Mouse (Mus musculus): Measurements from ENCODE around the gene Zfp280d. TPM values are rescaled to one million over a fixed set of nuclear protein-coding genes. Genes with fewer than 3 reads are reported as not detected.

Zfp280d gene
- polyA plus RNA-seq (2015; fragmentation: Nextera tagmentation; extraction: Ambion mirVana): 11.4 and 12.3 TPM in 2 replicates

DNA sequence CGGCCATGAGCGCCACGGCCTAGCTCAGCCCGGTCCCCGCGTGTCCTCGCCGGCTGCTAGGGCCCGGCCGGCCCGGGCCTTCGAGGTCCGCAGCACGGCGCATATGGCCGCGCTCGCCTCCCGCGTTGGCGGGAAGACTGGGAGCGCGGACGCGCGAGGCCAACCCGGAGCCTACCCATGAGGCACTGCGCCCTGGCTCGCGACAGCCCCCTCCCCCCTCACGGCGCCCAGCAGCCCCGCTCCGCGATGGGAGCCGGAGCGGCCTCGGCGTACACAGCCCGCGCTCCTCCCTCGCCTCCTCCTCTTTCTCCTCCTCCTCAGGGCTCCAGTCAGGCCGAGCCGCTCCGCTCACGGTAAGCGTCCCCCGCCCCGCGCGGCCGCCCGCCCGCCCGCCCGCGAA, at the start of gene Zfp280d:
Zfp280d (plus strand) TSS at position 184 of the 400 bp plus-strand sequence.
- peak; percentile 98 for ATAC-seq (ENCODE audit: insufficient read depth)
- WGBS (ENCODE audit: insufficient replicate concordance): 1% methylated on average over 57 of the region's 57 CpGs

DNA sequence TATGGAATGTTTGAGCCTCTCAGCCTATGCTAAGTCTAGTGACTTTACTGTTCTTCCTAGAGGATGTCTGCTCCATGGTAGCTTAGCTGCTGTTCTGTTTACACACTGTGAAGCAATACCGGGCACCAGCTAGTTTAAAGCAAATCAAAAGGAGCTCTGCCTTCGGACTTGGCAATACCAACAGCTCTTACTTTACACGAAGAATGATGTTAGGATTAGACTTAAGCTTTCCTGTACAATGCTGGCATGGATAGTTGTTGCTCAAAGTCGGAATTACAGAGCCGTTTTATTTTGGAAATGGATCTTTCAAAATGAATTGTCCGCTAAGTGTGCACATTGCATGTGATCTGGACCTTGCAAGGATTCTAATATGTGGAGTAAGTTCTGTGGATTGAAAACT, 48.1 kb upstream of the Zfp280d start:
- no peaks in the 10 kb centered on the region for H3K9me3 ChIP-seq (replicated peaks)
- no peak overlapping the region for H3K27ac ChIP-seq (replicated peaks)
- H3K27me3 ChIP-seq: no peaks in the 10 kb centered on the region
- H3K4me2 ChIP-seq: no peak overlapping the region
- H3K4me1 ChIP-seq (replicated peaks): no peaks in the 10 kb centered on the region
- WGBS (ENCODE audit: insufficient replicate concordance): 60% methylated on average over 6 of the region's 6 CpGs
- H3K4me3 ChIP-seq (replicated peaks): no peak overlapping the region
- ATAC-seq (ENCODE audit: insufficient read depth): no peak
- no peak overlapping the region for H3K9ac ChIP-seq
- H3K36me3 ChIP-seq (replicated peaks): no peaks in the 10 kb centered on the region

More for the DNA sequence above, at the start of gene Zfp280d:
- Histone ChIP-seq H3K9ac (peak within 1 kb of the TSS; percentile 82), H3K36me3 (replicated peaks) (no peaks in the 10 kb centered on the region), H3K27me3 (no peaks in the 10 kb centered on the region), H3K4me3 (replicated peaks) (peak within 1 kb of the TSS; percentile 69), H3K27ac (replicated peaks) (peak within 1 kb of the TSS; percentile 96), H3K9me3 (replicated peaks) (no peaks in the 10 kb centered on the region; the same call in 1 of the 2 replicates), H3K4me1 (replicated peaks) (peaks cover 24% of the 10 kb centered on the region), H3K4me2 (peak within 1 kb of the TSS; percentile 86)

DNA sequence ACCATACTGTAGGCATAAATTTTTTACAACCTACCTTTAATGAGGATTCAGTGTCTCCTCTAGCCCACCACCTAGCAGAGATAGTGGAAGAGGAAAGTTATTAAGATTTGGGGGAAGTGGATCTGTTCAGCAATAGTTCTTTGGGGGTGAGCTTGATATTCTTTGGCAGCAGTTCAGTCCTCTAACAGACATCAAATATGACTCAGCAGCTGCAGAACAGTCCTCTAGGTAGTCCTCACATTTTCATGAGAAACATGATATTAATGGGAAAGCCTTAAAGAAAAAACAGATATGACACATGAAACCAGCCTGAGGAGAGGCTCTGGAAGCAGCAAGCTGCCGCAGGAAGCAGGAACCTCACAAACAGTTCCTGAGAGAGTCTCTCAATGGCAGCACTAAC, 22.0 kb upstream of the Zfp280d start:
- ATAC-seq (ENCODE audit: insufficient read depth): no peak
- H3K4me1 ChIP-seq (replicated peaks): no peaks in the 10 kb centered on the region
- no peak overlapping the region for H3K9ac ChIP-seq
- H3K36me3 ChIP-seq (replicated peaks): no peaks in the 10 kb centered on the region
- H3K4me2 ChIP-seq: no peak overlapping the region
- no peaks in the 10 kb centered on the region for H3K27me3 ChIP-seq
- 82% methylated on average over 1 of the region's 1 CpGs for WGBS (ENCODE audit: insufficient replicate concordance)
- no peaks in the 10 kb centered on the region for H3K9me3 ChIP-seq (replicated peaks)
- no peak overlapping the region for H3K4me3 ChIP-seq (replicated peaks)
- H3K27ac ChIP-seq (replicated peaks): no peak overlapping the region

DNA sequence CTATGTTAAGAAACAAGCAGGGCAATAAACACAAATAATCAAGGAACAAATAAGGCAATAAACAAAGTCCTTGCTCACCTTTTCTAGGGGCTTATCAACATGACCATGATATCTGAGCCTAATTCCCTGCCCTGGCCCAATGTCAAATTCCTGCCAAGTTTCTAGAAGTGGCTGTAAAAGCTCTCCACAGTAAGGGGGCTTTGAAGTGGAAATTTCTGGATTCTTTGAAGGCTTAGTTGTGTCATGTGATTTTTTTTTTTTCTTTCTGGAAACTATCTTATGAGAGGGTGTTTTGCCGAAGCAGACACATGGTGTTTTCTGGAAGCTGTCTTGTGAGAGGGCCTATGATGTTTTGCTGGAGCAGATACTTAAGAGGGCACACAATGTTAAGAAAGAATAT, 19.4 kb upstream of the Zfp280d start:
- Histone ChIP-seq H3K4me1 (replicated peaks) (no peaks in the 10 kb centered on the region), H3K4me3 (replicated peaks) (no peak overlapping the region), H3K4me2 (no peak overlapping the region), H3K27ac (replicated peaks) (no peak overlapping the region), H3K9me3 (replicated peaks) (no peaks in the 10 kb centered on the region), H3K9ac (no peak overlapping the region), H3K36me3 (replicated peaks) (no peaks in the 10 kb centered on the region), H3K27me3 (no peaks in the 10 kb centered on the region)
- WGBS (ENCODE audit: insufficient replicate concordance): 54% methylated on average over 1 of the region's 1 CpGs
- ATAC-seq (ENCODE audit: insufficient read depth): no peak

DNA sequence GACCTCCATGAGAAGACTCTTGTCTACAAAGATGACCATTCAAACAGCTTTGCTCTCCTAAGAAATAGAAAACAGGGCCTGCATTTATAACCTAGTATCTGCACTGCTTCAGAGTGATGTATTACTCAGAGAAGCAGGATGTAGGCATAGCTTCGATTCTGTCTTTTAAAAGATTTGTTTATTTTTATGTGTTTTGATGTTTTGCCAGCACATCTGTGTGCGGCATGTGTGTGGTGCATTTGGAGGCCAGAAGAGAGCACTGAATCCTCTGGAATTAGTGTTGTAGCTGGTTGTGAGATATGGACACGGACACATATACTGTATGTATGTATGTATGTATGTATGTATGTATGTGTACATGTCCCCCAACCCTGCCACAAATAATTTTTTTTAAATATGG, 18.0 kb upstream of the Zfp280d start:
- no peak for ATAC-seq (ENCODE audit: insufficient read depth)
- H3K4me1 ChIP-seq (replicated peaks): no peaks in the 10 kb centered on the region
- H3K9me3 ChIP-seq (replicated peaks): no peaks in the 10 kb centered on the region
- H3K4me3 ChIP-seq (replicated peaks): no peak overlapping the region
- no peak overlapping the region for H3K27ac ChIP-seq (replicated peaks)
- H3K9ac ChIP-seq: no peak overlapping the region
- no peaks in the 10 kb centered on the region for H3K27me3 ChIP-seq
- 60% methylated on average over 3 of the region's 3 CpGs for WGBS (ENCODE audit: insufficient replicate concordance)
- H3K36me3 ChIP-seq (replicated peaks): no peaks in the 10 kb centered on the region
- no peak overlapping the region for H3K4me2 ChIP-seq

DNA sequence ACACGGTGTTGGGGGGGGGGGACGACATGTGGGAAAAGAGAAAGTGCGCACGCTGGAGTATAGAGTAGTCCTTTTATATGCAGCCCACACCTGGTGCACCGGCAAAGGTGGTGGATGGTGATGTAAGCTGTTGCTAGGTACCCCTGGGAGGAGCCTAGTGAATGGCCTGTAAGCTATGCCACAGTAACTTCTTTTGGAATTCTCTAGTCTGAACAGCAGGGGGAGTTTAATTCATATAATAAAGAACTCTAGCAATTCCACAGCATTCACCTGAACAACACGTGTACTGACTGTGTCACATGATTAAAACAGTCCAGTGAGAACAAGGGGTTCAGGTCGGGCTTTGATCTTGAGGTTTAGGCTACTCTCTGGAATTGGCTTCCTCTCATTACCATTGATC, 14.3 kb upstream of the Zfp280d start:
- Histone ChIP-seq H3K4me1 (replicated peaks) (no peaks in the 10 kb centered on the region), H3K9ac (no peak overlapping the region), H3K36me3 (replicated peaks) (no peaks in the 10 kb centered on the region), H3K27ac (replicated peaks) (no peak overlapping the region), H3K27me3 (no peaks in the 10 kb centered on the region), H3K4me3 (replicated peaks) (no peak overlapping the region), H3K4me2 (no peak overlapping the region), H3K9me3 (replicated peaks) (no peaks in the 10 kb centered on the region)
- ATAC-seq (ENCODE audit: insufficient read depth): 0 out of 2 replicates have a peak, but pooled peaks have one; percentile 15
- WGBS (ENCODE audit: insufficient replicate concordance): 23% methylated on average over 6 of the region's 7 CpGs

DNA sequence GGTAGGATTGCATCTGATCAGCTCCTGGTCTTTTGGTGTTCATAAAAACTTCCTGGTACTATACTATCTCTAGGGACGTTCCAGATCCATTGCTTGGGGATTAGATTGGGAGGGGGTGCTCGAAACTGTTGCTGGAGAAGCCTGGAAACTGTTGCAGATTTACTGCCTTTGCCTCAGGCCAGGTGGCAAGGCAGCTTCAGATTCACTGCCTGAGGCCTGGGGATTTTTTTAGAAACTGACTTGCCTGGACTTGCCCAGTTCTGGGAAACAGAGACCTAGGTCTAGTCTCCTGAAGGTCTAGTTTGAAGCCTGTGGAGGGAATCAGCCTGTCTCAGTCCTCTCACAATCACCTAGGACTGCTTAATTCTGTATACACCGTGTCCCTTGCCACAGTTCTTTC, 9.8 kb upstream of the Zfp280d start:
- Histone ChIP-seq H3K4me2 (no peak overlapping the region), H3K36me3 (replicated peaks) (no peaks in the 10 kb centered on the region), H3K27me3 (no peaks in the 10 kb centered on the region), H3K9me3 (replicated peaks) (no peaks in the 10 kb centered on the region), H3K27ac (replicated peaks) (no peak overlapping the region), H3K4me3 (replicated peaks) (no peak overlapping the region), H3K4me1 (replicated peaks) (no peaks in the 10 kb centered on the region), H3K9ac (no peak overlapping the region)
- ATAC-seq (ENCODE audit: insufficient read depth): no peak
- WGBS (ENCODE audit: insufficient replicate concordance): 56% methylated on average over 3 of the region's 3 CpGs

DNA sequence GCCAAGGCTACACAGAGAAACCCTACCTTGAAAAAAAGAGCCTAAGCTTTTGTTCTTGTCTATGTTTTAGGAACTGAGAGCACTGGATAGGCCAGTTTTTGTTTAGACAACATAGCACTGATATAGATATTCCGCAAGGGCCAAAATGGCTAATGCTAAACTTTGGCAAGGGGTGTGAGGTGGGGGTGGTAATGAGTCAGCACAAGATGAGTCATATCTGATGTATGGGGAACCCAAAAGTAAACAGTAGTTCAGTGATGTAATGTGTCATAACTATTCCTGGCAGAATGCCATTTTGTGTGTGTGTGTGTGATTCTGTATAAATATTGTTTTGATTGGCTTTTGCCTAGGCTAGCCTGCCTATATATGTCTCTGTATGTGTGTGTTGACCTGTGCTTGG, 4.5 kb upstream of the Zfp280d start:
- H3K27ac ChIP-seq (replicated peaks): no peak overlapping the region
- 81% methylated on average over 1 of the region's 1 CpGs for WGBS (ENCODE audit: insufficient replicate concordance)

DNA sequence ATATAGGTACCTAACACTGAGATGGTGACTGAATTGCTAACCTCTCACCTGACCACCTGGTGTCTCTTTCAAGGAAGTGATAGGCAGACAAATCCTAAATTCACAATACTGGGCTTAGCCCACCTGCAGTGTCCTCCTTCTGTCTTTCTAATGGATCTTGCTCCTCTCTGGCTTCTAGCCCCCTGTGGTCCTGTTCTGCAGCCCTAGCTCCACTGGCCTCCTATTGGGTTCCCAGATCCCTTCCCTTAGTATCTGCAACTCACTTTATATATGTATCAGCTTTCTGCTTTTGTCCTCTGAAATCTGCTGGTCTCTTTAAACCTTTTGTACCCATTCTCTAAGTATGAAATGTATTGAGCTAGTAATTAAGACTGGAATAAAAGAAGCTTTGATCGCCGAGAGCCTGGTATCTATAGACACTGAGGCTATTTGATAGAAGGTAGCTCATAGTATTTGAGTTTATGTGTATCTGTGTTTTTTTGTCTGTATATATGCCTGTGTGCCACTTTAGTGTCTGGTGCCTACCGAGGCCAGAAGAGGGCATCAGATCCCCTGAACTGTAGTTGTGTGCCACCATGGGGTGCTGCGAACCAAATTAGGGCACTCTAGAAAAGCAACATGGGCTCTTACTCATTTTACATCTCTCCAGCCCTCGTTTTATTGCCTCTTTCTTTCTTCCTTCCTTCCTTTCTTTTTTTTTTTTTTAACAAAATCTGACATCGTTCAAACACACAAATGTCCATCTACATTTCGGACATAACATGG, 832 bp upstream of the Zfp280d start:
- Histone ChIP-seq H3K9ac (no peak overlapping the region), H3K36me3 (replicated peaks) (no peaks in the 10 kb centered on the region), H3K4me2 (peak overlapping the region; percentile 86; the same call in 1 of the 2 replicates), H3K4me3 (replicated peaks) (no peak overlapping the region), H3K4me1 (replicated peaks) (peaks cover 19% of the 10 kb centered on the region), H3K27me3 (no peaks in the 10 kb centered on the region), H3K9me3 (replicated peaks) (no peaks in the 10 kb centered on the region; the same call in 1 of the 2 replicates), H3K27ac (replicated peaks) (no peak overlapping the region)
- 85% methylated on average over 7 of the region's 7 CpGs for WGBS (ENCODE audit: insufficient replicate concordance)
- no peak for ATAC-seq (ENCODE audit: insufficient read depth)

More for the DNA sequence above, 4.5 kb upstream of the Zfp280d start:
- H3K9me3 ChIP-seq (replicated peaks): no peaks in the 10 kb centered on the region; the same call in 1 of the 2 replicates
- no peak overlapping the region for H3K9ac ChIP-seq
- H3K4me1 ChIP-seq (replicated peaks): peaks cover 4% of the 10 kb centered on the region
- H3K27me3 ChIP-seq: no peaks in the 10 kb centered on the region
- H3K36me3 ChIP-seq (replicated peaks): no peaks in the 10 kb centered on the region
- ATAC-seq (ENCODE audit: insufficient read depth): no peak
- H3K4me3 ChIP-seq (replicated peaks): no peak overlapping the region
- H3K4me2 ChIP-seq: no peak overlapping the region

DNA sequence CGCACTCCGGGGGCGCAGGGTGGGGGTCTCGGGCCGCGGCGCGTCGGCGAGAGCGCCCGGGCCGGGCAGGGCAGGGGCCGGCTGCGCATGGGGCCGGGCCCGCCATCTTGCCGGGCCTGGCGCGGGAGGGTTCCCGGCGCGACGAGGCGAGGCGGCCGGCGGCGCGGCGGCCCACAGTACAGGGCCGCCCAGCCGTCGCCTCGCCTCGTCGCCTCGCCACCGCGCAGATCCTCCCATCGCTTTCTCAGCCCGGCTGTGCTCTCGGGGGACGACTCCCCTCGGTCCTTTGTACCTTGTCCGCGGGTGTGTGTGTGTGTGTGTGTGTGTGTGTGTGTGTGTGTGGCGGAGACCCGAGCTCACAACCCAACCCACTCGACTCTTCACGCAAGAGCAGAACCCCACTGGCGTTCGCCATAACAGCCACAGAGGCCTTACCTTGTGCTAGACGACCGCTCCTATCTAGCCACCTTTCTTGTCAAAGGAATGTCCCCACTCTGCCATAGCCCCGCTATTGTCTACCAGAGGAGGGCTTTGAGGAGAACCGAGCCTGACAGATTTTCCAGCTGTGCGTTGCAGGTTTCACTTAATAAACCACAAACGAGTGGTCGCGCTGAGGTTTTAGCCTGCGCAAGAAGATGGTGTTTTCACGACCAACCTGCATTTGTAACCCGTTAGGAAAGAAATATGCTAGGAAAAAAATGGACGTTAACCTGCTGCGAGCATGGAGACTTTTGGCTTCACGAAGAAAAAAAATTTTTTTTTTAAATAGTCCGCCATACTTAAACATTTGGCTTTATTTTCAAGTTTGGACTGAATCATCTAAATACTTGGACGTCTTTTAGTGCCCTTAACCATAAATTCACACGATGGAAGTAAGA, 680 bp downstream of the Zfp280d start:
- peak overlapping the region; percentile 69 for H3K4me3 ChIP-seq (replicated peaks)
- no peaks in the 10 kb centered on the region for H3K36me3 ChIP-seq (replicated peaks)
- peaks cover 24% of the 10 kb centered on the region for H3K4me1 ChIP-seq (replicated peaks)
- no peaks in the 10 kb centered on the region for H3K27me3 ChIP-seq
- H3K4me2 ChIP-seq: peak overlapping the region; percentile 86
- peak overlapping the region; percentile 82 for H3K9ac ChIP-seq
- no peaks in the 10 kb centered on the region; the same call in 1 of the 2 replicates for H3K9me3 ChIP-seq (replicated peaks)
- ATAC-seq (ENCODE audit: insufficient read depth): peak; percentile 84
- peak overlapping the region; percentile 96 for H3K27ac ChIP-seq (replicated peaks)
- under 1% methylated on average over 68 of the region's 70 CpGs for WGBS (ENCODE audit: insufficient replicate concordance)

DNA sequence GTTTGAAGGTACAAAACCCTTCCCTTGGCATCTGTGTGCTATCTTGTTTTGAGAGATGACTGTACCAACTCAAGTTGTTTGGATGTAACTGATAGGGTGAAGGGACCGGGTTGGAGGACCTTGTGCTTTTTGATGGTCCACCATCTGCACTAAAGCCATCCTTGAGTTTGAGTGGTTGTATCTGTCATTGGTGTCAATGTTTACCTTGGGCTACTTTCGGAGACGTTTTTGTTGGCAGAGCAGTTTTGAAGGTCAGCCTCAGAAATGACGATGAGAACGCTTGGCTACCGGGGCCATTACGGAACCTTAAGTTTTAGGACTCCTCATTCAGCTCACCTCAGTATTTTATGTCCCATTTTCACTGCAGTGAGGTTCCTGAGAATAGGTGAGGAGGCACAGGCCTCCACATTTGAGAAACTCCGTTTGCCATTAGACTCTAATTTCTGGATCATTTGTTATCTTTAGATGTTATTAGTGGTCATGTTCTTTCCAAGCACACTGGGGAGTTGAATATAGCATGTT, 1.4 kb downstream of the Zfp280d start:
- WGBS (ENCODE audit: insufficient replicate concordance): 29% methylated on average over 8 of the region's 8 CpGs
- peak overlapping the region; percentile 69 for H3K4me3 ChIP-seq (replicated peaks)
- no peaks in the 10 kb centered on the region for H3K27me3 ChIP-seq
- peak; percentile 24; the same call in 1 of the 2 replicates for ATAC-seq (ENCODE audit: insufficient read depth)
- H3K27ac ChIP-seq (replicated peaks): peak overlapping the region; percentile 96
- H3K36me3 ChIP-seq (replicated peaks): no peaks in the 10 kb centered on the region
- H3K9ac ChIP-seq: peak overlapping the region; percentile 82
- H3K4me1 ChIP-seq (replicated peaks): peaks cover 24% of the 10 kb centered on the region
- peak overlapping the region; percentile 86 for H3K4me2 ChIP-seq
- no peaks in the 10 kb centered on the region; the same call in 1 of the 2 replicates for H3K9me3 ChIP-seq (replicated peaks)
